Mouse (Mus musculus) mesoderm, embryonic 11.5 days (tissue): Measurements from ENCODE around the gene Zc2hc1b.

Experiments
- DNase-seq: peaks from one replicate; pipeline ENCODE4 v3.0.0-alpha.2; 2012; ENCODE audit warnings: low read depth, low spot score

Zc2hc1b gene

DNA sequence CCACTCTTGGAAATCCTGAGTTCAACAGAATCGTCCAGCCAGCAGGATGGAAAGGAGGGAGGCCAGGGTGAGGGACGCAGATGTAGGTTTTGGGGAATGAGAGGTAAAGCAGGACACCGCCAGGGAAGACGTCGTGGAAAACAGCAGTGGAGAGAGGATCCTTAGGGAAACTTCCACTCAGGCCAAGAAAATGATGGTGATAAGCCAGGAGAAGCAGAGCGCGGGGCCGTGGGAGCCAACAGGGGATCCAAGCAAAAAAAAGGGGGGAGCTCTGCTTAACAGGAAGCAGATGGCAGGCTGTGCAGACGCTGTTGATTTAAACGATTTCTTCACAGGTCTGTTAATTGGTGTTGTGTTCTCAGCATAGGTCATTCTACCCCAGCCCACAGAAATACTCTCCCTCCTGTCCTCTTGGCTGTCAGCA lies 5.0 kb downstream of the Zc2hc1b start:
- DNase-seq = no peak

DNA sequence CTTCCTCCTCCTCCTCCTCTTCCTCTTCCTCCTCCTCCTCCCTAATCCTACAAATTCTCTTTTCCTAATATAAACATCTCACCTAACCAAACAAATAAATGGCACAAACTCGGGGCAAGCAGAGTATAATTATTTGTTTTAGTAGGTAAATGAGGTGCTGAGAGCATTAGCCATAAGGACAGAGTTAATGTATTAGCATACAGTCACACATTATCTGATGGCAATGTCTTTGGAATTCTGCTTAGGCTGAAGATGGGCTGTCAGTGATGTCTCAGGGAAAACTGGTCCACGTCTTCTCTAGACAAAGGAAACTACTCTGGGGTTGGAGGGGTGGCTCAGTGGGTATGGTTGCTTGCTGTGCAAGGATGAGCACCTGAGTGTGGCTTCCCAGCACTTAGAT lies 6.4 kb downstream of the Zc2hc1b start:
- DNase-seq = no peak

DNA sequence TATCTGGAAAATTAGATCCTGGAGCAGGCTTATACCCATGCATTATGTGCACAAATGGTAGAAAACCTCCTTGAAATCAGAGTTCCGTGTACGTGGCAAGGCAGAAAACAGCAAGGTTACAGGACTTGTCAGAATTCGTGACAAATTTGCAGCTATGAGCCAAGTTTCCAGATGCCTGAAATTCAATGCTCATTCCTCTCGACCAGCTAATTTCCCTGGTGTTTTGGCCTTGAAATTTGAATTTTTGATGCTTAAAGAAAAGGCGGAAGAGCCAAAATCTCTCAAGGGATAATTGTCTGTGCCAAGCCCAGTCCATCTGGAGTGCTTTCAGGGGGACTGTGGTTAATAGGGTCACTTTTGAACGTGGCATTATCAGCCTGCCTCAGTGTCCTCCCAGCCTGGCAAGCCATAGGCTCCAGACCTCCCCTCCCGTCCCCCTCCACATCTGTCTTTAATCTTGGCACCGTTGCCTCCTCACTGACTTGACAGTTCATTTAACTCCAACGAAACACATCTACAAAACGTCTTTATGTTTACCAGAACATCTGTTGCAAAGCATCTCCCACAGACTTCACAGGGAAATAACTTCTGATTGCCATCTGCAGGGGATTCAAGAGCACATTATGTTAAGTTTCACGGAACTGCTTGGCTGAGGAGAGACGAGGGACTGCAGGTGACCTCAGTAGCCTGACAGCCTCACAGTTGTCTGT lies 6.9 kb downstream of the Zc2hc1b start:
- peak; percentile 73 for DNase-seq

DNA sequence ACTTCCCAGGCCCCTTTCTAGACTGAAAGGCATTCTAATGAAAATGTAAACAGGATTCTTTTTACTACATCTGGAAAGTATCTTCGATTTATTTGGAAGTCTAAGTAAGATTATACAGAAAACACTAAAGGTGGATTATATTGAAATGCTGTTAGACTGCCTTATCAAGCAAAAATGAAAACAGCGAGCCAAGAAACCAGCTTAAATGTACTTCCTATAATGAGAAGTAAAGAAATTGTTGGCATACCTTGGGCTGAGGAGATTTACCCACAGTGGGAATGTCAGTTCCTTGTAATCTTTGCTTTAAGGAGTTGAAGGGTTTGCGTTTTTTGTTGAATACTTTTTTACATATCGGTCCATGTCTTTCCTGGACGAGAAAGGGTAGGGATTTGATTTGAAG lies 9.4 kb downstream of the Zc2hc1b start:
- no peak for DNase-seq

DNA sequence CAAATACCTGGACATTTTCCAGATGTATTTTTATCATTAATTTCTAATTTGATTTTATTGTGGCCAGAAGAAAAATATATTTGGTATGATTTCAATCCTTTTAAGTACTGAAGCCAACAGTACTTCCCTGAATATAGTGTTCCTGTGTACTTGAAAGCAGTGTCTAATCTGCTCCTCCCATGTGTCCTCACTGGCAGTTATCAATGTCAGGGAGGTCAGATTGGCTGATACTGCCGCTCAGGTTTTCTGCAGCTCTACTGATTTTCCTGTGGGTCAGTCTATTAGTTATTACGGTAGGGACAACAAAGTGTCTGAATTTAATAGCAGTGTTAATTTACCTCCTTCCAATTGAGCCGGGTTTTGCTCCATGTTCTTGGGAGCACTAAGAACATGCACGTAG lies 15.8 kb downstream of the Zc2hc1b start:
- DNase-seq = no peak

DNA sequence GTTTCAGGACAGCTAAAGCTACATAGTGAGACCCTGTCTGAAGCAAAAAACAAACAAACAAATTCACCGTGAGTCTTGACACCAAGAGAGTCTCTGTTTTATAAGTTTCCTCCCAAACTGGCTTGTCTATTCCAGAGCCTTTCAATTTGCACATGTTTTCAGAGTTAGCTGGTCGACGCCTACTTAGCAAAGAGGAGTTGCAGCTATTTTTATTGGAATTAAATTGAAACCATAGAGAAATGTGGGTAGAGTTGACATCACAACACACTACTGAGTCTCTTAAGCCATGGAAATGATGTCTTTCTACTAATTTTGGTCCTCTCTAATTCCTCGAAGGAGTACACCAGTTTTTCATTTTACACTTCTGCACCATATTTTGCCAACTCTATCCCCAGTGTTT lies 16.9 kb downstream of the Zc2hc1b start:
- DNase-seq = no peak

DNA sequence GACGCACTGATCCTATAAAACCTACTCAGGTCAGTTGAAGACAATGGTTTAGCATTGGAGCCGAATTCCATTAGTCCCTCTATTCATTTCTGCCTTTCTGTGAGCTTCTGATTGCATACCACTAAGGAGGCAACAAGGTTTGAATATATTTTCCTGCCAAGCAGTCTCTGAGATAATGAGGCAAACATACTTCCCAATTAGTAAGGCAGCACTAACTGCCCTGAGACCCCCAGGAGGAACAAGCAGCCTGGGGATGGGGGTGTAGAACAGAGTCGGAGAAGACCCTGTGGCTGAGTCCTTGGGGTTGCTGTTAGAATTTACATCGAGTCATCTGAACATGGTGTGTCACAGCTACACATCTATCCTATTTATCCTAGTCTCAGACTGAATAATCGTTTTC lies 22.4 kb downstream of the Zc2hc1b start:
- no peak for DNase-seq

DNA sequence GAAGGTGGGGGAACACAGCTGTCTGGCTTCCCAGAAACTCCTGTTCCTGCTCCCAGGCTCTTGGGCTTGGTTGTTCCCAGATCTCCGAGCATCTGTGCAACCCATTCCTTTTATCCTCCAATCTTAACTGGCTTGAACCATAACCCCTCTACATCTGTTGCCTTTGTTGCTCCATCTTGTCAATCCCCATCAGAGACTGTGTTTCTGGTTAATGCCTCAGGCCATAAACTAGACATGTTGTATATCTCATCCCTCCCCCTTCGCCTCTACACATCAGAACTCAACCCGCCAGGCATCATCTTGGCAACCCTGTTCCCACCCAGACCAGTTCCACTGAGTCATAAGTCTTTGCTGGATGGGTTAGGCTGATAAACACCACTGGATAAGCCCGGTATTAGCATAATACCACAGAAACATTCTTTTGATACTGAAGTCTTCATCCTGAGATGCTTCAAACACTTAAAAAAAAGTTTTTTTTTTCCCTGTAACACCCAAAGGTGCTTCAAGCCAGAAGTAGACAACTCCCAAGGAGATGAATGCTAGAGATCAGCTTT lies 24.9 kb downstream of the Zc2hc1b start:
- DNase-seq = no peak

DNA sequence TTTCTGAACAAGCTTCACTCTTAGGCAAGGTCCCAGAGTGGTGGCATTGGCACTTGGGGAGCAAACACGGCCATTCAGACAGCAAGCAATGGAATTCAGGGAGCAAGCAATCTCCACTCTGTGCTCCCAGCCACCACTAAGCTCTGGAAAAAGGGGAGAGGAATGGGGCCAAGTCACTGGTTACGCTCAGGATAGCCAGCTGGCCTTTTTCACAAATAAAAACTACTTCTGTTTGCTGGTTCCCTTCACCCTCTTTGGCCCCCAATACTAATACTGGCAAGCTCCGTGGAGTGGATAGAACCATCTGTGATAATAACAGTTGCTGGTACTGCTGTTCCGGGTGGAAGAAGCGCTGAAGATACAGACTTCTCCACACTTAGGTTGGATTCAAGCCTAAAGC lies 26.5 kb downstream of the Zc2hc1b start:
- DNase-seq = no peak

DNA sequence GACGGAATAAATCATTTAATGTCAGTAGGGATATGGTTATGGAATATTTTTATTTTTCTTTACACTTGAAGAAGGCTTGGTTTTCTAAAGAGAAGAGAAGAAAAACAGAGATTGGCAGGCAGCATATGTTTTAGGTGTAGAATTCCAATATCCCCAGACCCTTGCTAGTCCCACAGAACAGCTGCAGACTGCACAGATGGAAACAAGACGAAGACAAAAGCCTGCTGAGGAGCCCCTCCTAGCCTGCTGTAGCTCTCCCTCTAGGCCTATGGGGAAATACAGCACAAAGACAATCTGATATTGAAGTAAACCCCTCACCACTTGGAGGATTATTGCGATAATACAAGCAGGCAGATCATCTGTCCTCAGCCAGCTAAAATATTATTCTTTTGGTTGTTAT lies 27.4 kb downstream of the Zc2hc1b start:
- no peak for DNase-seq

DNA sequence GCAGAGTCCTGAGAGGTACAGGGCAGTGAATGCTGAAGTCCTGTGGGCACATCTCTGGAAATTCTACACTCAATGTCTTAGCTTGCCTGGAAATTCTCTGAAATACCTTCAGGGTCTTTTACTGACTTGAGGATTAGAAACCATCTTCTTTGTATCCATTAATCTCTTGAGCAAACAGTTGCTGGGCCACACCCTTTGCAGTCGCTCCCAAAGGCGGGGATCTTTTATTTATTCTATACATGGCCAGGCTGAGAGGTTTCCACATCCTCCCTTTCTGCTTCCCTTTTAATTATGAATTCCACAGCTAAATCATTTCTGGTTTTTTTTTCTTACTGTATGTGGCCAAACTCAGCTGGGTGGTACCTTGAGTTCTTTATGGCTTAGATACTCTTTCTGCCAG lies 37.4 kb downstream of the Zc2hc1b start:
- no peak for DNase-seq

DNA sequence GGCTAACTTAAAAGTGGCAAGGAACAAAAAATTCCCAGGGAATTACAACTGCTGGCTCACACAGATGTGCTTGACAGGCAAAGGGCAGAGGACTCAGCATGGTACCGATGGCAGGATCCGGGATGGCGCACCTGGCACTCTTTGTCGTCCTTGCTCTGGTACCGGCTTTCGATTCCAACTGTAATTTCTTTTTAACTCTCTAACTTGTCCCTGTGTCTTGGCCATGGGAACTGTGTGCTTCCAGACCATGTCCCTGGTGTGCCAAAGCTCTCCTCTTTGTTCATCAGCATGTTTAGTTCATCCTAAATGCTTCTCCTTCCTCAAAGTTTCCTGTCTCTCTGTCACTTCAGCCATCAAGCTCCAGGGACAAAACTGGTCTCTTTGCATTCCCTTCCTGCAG lies 39.9 kb downstream of the Zc2hc1b start:
- DNase-seq = no peak

DNA sequence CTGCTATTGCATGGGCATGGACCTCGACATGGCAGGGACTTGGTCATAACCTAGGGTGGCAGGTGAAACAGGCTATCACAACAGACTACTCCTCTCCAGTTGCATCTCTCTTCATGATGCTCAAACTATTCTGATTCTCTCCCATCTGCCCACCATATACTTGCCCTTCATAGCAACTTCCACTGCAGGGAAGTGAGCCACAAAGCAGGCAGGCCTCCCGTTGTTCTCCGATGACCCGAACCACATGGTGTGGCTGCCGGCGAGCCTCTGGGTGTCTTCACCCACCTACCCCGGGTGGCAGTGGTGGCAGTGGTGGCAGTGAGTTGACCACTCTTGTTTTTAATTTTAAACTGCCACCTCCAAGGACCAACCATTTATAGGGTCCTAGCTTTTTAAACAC lies 42.1 kb downstream of the Zc2hc1b start:
- no peak for DNase-seq

DNA sequence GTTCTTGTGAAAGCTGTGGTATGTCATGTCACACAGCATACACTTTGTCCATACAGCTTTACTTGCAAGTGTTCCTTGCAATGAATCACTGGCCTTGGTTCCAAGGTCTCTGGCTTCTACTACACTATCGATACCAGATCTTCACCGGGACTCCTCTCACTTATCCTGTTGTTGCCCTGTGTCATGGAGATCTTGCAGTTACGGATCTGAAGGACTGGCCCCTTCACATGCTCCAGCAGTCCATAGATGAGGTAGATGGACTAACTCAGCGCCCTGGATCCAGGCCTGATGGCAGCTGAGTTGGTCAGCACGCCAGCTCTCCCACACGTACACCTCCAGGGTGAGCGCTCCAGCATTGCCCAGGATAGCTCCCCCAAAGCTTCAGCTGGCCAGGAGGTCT lies 42.5 kb downstream of the Zc2hc1b start:
- DNase-seq = no peak

DNA sequence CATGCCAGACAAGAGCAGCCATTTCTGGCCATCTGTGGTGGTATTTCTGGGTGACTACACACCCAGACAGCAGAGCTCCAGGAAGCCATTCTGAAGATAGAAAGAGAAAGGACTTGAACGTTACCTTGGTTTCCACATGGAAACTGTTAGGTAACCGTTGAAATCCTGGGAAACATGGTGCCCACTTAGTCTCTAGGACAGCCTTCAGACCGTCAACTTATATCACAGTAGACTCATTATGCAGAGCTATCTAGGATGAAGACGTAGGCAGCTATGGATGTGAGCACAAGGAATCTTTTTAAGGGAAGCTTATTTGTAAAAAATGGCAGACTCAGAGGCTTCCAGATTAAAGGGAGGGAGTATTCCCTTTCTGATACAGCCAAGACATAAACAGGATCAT lies 44.0 kb downstream of the Zc2hc1b start:
- no peak for DNase-seq

DNA sequence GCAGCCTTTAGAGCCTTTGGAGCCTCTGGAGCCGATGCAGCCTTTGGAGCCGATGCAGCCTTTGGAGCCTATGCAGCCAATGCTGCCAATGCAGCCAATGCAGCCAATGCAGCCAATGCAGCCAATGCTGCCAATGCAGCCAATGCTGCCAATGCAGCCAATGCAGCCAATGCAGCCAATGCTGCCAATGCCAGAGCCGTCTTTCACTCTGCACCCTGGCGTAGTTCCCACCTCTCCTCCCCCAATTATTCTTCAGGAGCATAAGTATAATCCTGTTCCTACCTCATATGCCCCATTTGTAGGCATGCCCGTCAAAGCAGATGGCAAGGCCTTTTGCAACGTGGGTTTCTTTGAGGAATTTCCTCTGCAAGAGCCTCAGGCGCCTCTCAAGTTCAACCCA lies 49.9 kb downstream of the Zc2hc1b start:
- no peak for DNase-seq

DNA sequence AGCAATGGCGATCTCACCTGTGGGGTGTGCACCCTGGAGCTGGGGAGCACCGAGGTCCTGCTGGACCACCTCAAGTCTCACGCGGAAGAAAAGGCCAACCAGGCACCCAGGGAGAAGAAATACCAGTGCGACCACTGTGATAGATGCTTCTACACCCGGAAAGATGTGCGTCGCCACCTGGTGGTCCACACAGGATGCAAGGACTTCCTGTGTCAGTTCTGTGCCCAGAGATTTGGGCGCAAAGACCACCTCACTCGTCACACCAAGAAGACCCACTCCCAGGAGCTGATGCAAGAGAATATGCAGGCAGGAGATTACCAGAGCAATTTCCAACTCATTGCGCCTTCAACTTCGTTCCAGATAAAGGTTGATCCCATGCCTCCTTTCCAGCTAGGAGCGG lies 50.5 kb downstream of the Zc2hc1b start:
- no peak for DNase-seq

DNA sequence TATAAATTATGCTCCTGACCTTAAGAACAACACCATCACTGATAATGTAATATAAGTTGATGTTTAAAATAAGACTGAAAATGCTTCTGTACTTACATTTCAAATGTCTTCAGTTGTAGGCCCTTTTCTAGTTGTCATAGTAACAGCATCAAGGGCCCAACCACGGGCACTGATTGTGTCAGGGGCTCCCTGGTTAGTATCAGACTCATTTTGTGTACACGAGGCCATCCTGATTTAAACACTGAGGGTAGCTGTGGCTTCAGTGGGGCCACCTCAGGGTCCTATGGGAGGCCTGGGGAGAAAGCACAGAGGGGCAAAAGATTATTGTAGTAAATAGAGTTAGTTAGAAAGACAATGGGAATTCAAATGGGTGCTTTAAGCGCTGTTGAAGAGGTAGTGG lies 52.0 kb downstream of the Zc2hc1b start:
- DNase-seq = no peak

DNA sequence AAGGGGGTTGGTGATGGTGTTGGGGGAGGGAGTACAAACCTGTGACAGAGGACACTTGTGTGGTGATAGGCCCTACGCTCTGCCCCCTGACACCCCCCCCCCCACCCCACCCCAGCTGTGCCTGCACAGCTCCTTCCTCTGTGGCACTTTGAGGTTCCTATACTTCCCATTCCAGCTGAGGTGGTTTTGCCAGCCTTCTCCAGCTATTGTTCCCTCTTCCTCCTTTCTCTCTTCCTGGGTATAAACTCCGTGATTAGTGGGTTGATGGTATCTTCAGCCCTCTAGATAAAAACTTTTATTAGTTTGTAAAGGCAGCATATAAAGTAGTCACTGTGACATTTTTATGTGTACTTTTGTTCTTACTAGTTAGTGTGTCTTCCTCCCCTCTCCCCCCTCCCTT lies 58.5 kb downstream of the Zc2hc1b start:
- DNase-seq = no peak

DNA sequence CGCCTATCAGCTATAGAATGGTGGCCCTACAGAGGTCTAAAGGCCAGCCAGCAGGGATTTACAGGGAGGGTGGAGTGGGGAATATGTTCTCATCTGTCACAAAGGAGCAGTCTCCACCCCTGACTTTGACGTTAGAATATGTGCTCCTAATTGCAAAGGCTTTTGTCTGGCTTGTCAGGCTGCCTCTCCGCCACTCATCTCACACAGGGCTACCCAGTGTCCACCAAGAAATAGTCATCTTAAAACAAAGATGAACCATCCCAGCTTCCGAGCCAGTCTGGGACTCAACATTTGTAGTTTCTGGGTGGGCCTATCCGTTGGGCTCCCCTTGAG lies 59.1 kb downstream of the Zc2hc1b start:
- DNase-seq = no peak

DNA sequence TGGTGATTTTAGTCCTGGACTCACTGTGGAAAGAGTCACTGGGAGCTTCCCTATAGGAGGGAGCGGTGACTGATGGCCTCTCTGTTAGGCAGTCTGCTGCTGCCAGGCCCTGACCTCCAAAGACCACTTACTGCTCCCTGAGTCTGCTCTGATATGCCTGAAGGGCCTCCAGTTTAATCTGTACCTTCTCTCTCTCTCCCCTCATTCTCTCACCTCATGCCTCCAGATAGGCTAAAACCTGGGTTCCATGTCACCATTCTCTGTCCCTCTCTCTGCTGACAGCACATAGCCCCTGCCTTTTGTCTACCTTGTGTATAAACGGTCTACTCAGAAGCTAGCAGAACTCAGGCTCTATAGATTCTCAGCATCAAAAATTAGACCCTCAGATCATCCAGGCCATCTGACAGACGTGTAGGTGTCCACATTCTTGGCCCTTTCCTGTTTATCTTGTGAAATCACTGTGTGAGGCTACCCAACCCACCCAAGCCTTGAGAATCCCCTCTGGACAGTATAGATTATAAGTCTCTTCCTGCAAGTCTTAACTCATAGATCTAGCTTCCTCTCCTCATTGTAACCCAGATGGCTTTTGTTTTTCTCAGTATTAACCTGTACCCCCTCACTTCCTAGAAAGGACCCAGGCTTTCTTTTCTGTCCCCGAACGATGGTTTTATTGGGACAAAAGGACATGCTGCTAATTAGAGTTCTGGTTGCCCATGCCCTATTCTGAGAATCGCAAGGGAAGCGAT lies 59.6 kb downstream of the Zc2hc1b start:
- no peak for DNase-seq

DNA sequence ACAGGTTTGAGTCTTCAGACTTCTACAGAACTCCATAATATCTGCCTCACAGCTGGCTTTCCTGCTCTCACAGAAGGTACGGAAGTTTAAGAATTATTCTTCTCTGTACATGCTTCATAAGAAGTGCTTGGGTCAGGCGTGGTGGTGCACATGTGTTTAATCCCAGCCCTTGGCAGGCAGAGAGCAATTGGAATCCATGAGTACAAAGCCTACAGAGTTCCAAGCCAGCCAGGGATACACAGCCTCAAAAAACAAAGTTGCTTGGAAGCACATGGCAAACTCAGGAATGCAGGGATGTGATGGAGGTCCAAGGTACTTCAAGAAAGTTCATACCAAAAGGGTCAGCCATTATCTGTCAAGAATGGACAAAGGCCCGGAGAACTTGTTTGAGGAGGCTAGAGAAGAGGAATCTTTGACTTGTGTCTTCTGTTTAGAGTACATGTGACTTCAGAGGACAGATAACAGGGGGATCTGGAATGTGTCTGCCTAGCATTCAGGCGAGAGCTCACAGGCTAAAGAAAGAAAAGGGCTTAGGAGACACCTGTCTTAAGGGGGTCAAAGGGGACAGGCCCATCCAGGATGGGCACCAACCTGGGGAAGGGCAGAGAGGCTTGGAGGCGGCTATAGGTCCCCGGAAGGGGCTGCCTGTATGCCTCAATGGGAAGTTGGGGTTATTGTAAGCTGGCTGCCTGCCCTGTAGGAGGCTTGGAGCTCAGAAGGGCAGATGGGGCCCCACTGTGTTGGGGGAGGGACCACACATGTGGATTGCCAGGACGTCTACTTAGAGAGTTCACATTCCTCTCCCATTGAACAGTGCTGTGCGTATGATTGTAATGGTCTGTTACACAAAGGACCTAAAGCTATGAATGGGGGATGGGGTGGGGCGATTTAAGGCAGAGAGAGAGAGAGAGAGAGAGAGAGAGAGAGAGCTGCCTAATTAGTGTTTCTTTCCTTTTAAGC lies 60.8 kb downstream of the Zc2hc1b start:
- DNase-seq = peak; percentile 79
